Mouse (Mus musculus): ENCODE measurements around the gene Ift172. TPM values are rescaled to one million over a fixed set of nuclear protein-coding genes. Genes with fewer than 3 reads are reported as not detected.
"Not testable (repeated sequence)": the region's sequence is repeated elsewhere in the genome, so short reads cannot be mapped to it uniquely, and the experiment has no call there.

Ift172 gene
- polyA plus RNA-seq, 1 experiment: 0.30 TPM

GRCm38 (mm10) chr5:31226641-31227040 lies 64.3 kb downstream of the Ift172 start:
- Histone ChIP-seq H3K27me3 (ENCODE audit: control insufficient read depth) (0 out of 2 replicates have a peak, but pooled peaks cover 2% of the 10 kb centered on the region), H3K4me1 (ENCODE audit: control insufficient read depth) (peaks cover 4% of the 10 kb centered on the region), H3K36me3 (ENCODE audit: control insufficient read depth) (no peaks in the 10 kb centered on the region), H3K9me3 (ENCODE audit: control insufficient read depth, low read length) (no peaks in the 10 kb centered on the region), H3K4me3 (replicated peaks) (no peak overlapping the region)
- TF ChIP-seq GATA1 (IDR thresholded peaks at IDR 0.05; ENCODE audit: low read length) (no peak), TAL1 (IDR thresholded peaks at IDR 0.05; ENCODE audit: low read length) (no peak)

- Histone ChIP-seq H3K4me1 (ENCODE audit: control insufficient read depth) (peaks cover 30% of the 10 kb centered on the region), H3K27me3 (ENCODE audit: control insufficient read depth) (no peaks in the 10 kb centered on the region), H3K4me3 (replicated peaks) (no peak overlapping the region), H3K36me3 (ENCODE audit: control insufficient read depth) (peaks cover under 1% of the 10 kb centered on the region), H3K9me3 (ENCODE audit: control insufficient read depth, low read length) (no peaks in the 10 kb centered on the region)
- no peak for TF ChIP-seq GATA1 (IDR thresholded peaks at IDR 0.05; ENCODE audit: low read length)
- no peak for TF ChIP-seq TAL1 (IDR thresholded peaks at IDR 0.05; ENCODE audit: low read length)
Observed at GRCm38 (mm10) chr5:31222696-31223095, 68.2 kb downstream of the Ift172 start.

- peaks cover 38% of the 10 kb centered on the region for H3K4me1 ChIP-seq (ENCODE audit: control insufficient read depth)
- no peaks in the 10 kb centered on the region for H3K27me3 ChIP-seq (ENCODE audit: control insufficient read depth)
- TF ChIP-seq GATA1 (IDR thresholded peaks at IDR 0.05; ENCODE audit: low read length): no peak
- TF ChIP-seq TAL1 (IDR thresholded peaks at IDR 0.05; ENCODE audit: low read length): no peak
- peaks cover 9% of the 10 kb centered on the region for H3K36me3 ChIP-seq (ENCODE audit: control insufficient read depth)
- peak overlapping the region; percentile 68 for H3K4me3 ChIP-seq (replicated peaks)
- H3K9me3 ChIP-seq (ENCODE audit: control insufficient read depth, low read length): no peaks in the 10 kb centered on the region
Observed at GRCm38 (mm10) chr5:31221304-31221945, 69.5 kb downstream of the Ift172 start.

DNA sequence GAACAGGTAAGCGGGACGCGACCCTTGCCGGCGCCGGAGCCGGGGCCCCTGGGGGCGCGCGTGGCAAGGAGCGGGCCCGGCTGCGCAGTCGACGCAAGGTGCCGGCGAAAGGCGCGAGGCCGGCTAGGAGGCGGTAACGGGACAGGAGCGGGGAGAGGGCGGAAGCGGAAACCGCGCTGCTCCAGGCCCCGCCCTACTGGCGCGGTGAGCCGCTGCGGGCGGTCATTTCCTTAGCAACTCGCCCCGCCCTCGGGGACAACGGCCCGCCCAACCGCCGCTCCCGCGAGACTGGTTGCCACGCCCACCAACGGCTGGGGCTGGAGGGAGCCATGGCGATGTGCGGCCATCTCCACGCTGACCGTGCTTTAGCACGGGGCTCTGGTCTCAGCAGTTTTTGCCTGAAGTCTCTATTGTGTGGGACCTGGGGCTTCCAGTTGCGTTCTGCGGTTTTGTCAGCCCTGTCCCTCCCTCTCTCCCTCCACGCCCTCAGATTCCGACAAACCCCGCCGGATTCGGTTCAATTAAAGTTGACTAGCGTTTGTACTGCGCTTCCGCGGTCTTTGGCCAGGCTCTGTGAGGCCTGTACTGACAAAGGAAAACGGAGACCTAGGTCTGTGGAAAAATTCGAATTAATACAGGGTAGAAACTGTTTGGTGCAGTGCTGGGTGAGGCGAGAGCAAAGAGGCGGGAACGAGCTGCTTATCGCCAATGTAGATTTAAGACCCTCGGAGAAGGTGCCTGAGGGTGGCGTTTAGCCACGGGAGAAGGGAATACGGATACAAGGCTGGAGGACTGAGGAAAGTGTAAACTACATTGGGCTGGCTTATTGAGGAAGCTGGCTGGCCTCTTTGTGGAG lies 70.2 kb downstream of the Ift172 start, which contains the start of gene Ppm1g:
Ppm1g (minus strand) TSS at position 240 of the 856 bp plus-strand sequence.
- Histone ChIP-seq H3K4me1 (ENCODE audit: control insufficient read depth) (peaks cover 44% of the 10 kb centered on the region), H3K4me3 (replicated peaks) (peak within 1 kb of the TSS; percentile 68), H3K36me3 (ENCODE audit: control insufficient read depth) (peaks cover 16% of the 10 kb centered on the region), H3K27me3 (ENCODE audit: control insufficient read depth) (no peaks in the 10 kb centered on the region), H3K9me3 (ENCODE audit: control insufficient read depth, low read length) (no peaks in the 10 kb centered on the region)
- TF ChIP-seq GATA1 (IDR thresholded peaks at IDR 0.05; ENCODE audit: low read length) (no peak), TAL1 (IDR thresholded peaks at IDR 0.05; ENCODE audit: low read length) (no peak)

DNA sequence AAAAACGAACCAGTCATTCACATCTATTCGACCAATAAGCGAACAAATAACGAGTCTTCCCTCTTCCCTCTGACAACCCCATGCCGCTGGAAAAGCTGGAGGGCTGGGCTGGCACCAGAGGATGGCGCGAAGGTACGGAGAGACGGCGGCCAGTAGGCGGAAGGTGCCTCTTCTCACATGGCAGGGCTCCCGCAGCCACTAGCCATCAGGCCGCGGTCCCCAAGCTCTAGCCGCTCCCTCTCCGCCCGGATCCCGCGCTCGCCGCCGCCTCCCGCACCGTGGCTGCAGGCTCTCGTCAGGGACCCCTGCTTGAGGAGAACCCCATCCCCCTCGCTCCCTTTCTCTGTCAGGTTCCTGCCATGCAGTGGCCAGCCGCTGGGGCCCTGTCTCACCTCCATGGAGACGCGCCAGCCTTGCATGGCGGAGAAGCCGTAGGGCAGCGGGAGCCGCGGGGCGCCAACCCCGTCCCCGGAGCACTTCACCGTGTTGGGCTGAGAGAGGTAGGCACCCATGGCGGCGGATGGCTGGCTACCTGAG lies 70.9 kb downstream of the Ift172 start:
- TF ChIP-seq TAL1 (IDR thresholded peaks at IDR 0.05; ENCODE audit: low read length) (no peak), GATA1 (IDR thresholded peaks at IDR 0.05; ENCODE audit: low read length) (no peak)
- Histone ChIP-seq H3K27me3 (ENCODE audit: control insufficient read depth) (no peaks in the 10 kb centered on the region), H3K9me3 (ENCODE audit: control insufficient read depth, low read length) (no peaks in the 10 kb centered on the region), H3K4me3 (replicated peaks) (peak overlapping the region; percentile 68), H3K4me1 (ENCODE audit: control insufficient read depth) (peaks cover 50% of the 10 kb centered on the region), H3K36me3 (ENCODE audit: control insufficient read depth) (peaks cover 23% of the 10 kb centered on the region)

DNA sequence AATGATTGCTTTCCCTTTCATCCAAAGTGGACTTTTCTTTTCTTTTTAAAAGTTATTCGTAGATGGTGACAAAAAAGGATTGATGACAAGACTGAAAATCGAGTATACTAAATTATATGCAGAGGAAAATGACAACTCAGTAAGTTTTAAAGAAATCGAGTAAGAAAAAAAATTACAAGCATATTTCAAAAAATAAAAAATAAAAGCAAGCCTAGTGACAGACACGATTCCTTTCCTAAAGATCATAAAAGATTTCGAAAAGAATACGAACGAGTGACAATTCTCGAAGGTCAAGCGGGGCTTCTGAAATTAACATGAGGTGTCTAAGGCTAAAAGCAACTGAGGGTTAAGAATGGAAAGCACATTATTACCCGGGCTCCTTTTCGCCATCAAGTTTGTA lies 71.4 kb downstream of the Ift172 start:
- Histone ChIP-seq H3K27me3 (ENCODE audit: control insufficient read depth) (no peaks in the 10 kb centered on the region), H3K4me1 (ENCODE audit: control insufficient read depth) (peaks cover 55% of the 10 kb centered on the region), H3K4me3 (replicated peaks) (peak overlapping the region; percentile 68), H3K36me3 (ENCODE audit: control insufficient read depth) (peaks cover 28% of the 10 kb centered on the region), H3K9me3 (ENCODE audit: control insufficient read depth, low read length) (no peaks in the 10 kb centered on the region)
- no peak for TF ChIP-seq GATA1 (IDR thresholded peaks at IDR 0.05; ENCODE audit: low read length)
- TF ChIP-seq TAL1 (IDR thresholded peaks at IDR 0.05; ENCODE audit: low read length): no peak

GRCm38 (mm10) chr5:31219070-31219469 lies 71.8 kb downstream of the Ift172 start:
- Histone ChIP-seq H3K9me3 (ENCODE audit: control insufficient read depth, low read length) (no peaks in the 10 kb centered on the region), H3K36me3 (ENCODE audit: control insufficient read depth) (peaks cover 32% of the 10 kb centered on the region), H3K4me3 (replicated peaks) (peak overlapping the region; percentile 68), H3K27me3 (ENCODE audit: control insufficient read depth) (no peaks in the 10 kb centered on the region), H3K4me1 (ENCODE audit: control insufficient read depth) (peaks cover 59% of the 10 kb centered on the region)
- TF ChIP-seq GATA1 (IDR thresholded peaks at IDR 0.05; ENCODE audit: low read length) (peak; percentile 43; the same call in 1 of the 2 replicates), TAL1 (IDR thresholded peaks at IDR 0.05; ENCODE audit: low read length) (no peak)

- H3K4me3 ChIP-seq (replicated peaks): peak overlapping the region; percentile 68
Observed at GRCm38 (mm10) chr5:31218294-31218693, 72.6 kb downstream of the Ift172 start.

GRCm38 (mm10) chr5:31216554-31216953 lies 74.4 kb downstream of the Ift172 start:
- H3K4me1 ChIP-seq (ENCODE audit: control insufficient read depth): peaks cover 64% of the 10 kb centered on the region
- H3K4me3 ChIP-seq (replicated peaks); H3K27me3 ChIP-seq (ENCODE audit: control insufficient read depth); H3K9me3 ChIP-seq (ENCODE audit: control insufficient read depth, low read length): not testable (repeated sequence)
- H3K36me3 ChIP-seq (ENCODE audit: control insufficient read depth): peaks cover 51% of the 10 kb centered on the region

More at GRCm38 (mm10) chr5:31218294-31218693, 72.6 kb downstream of the Ift172 start:
- TF ChIP-seq GATA1 (IDR thresholded peaks at IDR 0.05; ENCODE audit: low read length) (no peak), TAL1 (IDR thresholded peaks at IDR 0.05; ENCODE audit: low read length) (no peak)
- no peaks in the 10 kb centered on the region for H3K9me3 ChIP-seq (ENCODE audit: control insufficient read depth, low read length)
- H3K4me1 ChIP-seq (ENCODE audit: control insufficient read depth): peaks cover 60% of the 10 kb centered on the region
- no peaks in the 10 kb centered on the region for H3K27me3 ChIP-seq (ENCODE audit: control insufficient read depth)
- H3K36me3 ChIP-seq (ENCODE audit: control insufficient read depth): peaks cover 37% of the 10 kb centered on the region

Data from erythroblast, embryonic 14.5 days (primary cell).